Mouse (Mus musculus): ENCODE data around the gene Cryzl1.

The Cryzl1 gene

GRCm38 (mm10) chr16:91740184-91740917, 11.6 kb upstream of the Cryzl1 start:
- in situ Hi-C loops (cut with MboI, MseI), result no loop called here

- in situ Hi-C loops (cut with MboI, MseI), result no loop called here
Observed at GRCm38 (mm10) chr16:91738505-91738904, 9.7 kb upstream of the Cryzl1 start.

GRCm38 (mm10) chr16:91736046-91736816, 7.5 kb upstream of the Cryzl1 start:
- in situ Hi-C loops (cut with MboI, MseI), result no loop called here

- in situ Hi-C loops (cut with MboI, MseI), result no loop called here
Observed at GRCm38 (mm10) chr16:91734771-91735170, 6.0 kb upstream of the Cryzl1 start.

GRCm38 (mm10) chr16:91732816-91733215, 4.0 kb upstream of the Cryzl1 start:
- in situ Hi-C loops (cut with MboI, MseI), result no loop called here

GRCm38 (mm10) chr16:91730446-91730845, 1.7 kb upstream of the Cryzl1 start:
- in situ Hi-C loops (cut with MboI, MseI), result no loop called here

- in situ Hi-C loops (cut with MboI, MseI), result loop anchor here (5.0 kb wide), 1 partner anchor 43 kb away; the partner anchor contains the start of gene Donson
Observed at GRCm38 (mm10) chr16:91729821-91730441, 1.2 kb upstream of the Cryzl1 start.

- in situ Hi-C loops (cut with MboI, MseI), result loop anchor here (5.0 kb wide), 1 partner anchor 42 kb away; the partner anchor contains the start of gene Donson
Observed at GRCm38 (mm10) chr16:91729066-91729482, 299 bp upstream of the Cryzl1 start, which contains the start of gene Itsn1. Itsn1 (plus strand) TSS chr16:91729281.

- in situ Hi-C loops (cut with MboI, MseI), result loop anchor here (5.0 kb wide), 1 partner anchor 40 kb away; the partner anchor contains the start of gene Donson
Observed at GRCm38 (mm10) chr16:91727433-91727832, 1.3 kb downstream of the Cryzl1 start.

GRCm38 (mm10) chr16:91724247-91724646, 4.5 kb downstream of the Cryzl1 start:
- in situ Hi-C loops (cut with MboI, MseI), result loop anchor here (5.0 kb wide), 1 partner anchor 178 kb away; no protein-coding TSS in a partner anchor

- in situ Hi-C loops (cut with MboI, MseI), result no loop called here
Observed at GRCm38 (mm10) chr16:91717399-91717798, 11.4 kb downstream of the Cryzl1 start.

GRCm38 (mm10) chr16:91716927-91717349, 11.8 kb downstream of the Cryzl1 start:
- in situ Hi-C loops (cut with MboI, MseI), result no loop called here

GRCm38 (mm10) chr16:91710241-91710640, 18.5 kb downstream of the Cryzl1 start:
- in situ Hi-C loops (cut with MboI, MseI), result loop anchor here (5.0 kb wide), 1 partner anchor 57 kb away; no protein-coding TSS in a partner anchor

- in situ Hi-C loops (cut with MboI, MseI), result no loop called here
Observed at GRCm38 (mm10) chr16:91704603-91705340, 24.0 kb downstream of the Cryzl1 start.

GRCm38 (mm10) chr16:91702771-91703188, 26.0 kb downstream of the Cryzl1 start:
- in situ Hi-C loops (cut with MboI, MseI), result no loop called here

GRCm38 (mm10) chr16:91701908-91702307, 26.9 kb downstream of the Cryzl1 start:
- in situ Hi-C loops (cut with MboI, MseI), result no loop called here

GRCm38 (mm10) chr16:91698995-91699394, 29.8 kb downstream of the Cryzl1 start:
- in situ Hi-C loops (cut with MboI, MseI), result loop anchor here (10.0 kb wide), 1 partner anchor 216 kb away; no protein-coding TSS in a partner anchor

GRCm38 (mm10) chr16:91695108-91695755, 33.5 kb downstream of the Cryzl1 start:
- in situ Hi-C loops (cut with MboI, MseI), result loop anchor here (10.0 kb wide), 1 partner anchor 220 kb away; no protein-coding TSS in a partner anchor

GRCm38 (mm10) chr16:91694455-91695084, 34.2 kb downstream of the Cryzl1 start:
- in situ Hi-C loops (cut with MboI, MseI), result loop anchor here (10.0 kb wide), 1 partner anchor 220 kb away; no protein-coding TSS in a partner anchor

- in situ Hi-C loops (cut with MboI, MseI), result loop anchor here (5.0 to 10.0 kb wide), 2 partner anchors 38 to 225 kb away; partner anchors contain the start of genes Cryzl1 and Itsn1
Observed at GRCm38 (mm10) chr16:91689791-91690190, 39.0 kb downstream of the Cryzl1 start.
